ENCODE assay signal across 11 mouse cellular contexts in genomic region chr8:46236441-46237223, GRCm38 (mm10). TPM values are rescaled to one million over a fixed set of nuclear protein-coding genes. Genes with fewer than 3 reads are reported as not detected.
DNase-seq lines count a peak whose midpoint lies in the region; ATAC-seq lines count a peak whose summit lies in the region.
"Had no signal": no experiment of that assay in that cellular context is flagged by ENCODE, and none has a peak within 500 bp of the region (broad histone marks: within the 10 kb centered on the region; RNA-seq: fewer than 3 reads in every experiment).

No protein-coding gene starts in this region.

- DNase-seq in cerebellum, adult 9-10 months, result peak; percentile 21
- no peak for DNase-seq in cerebellum, postnatal 25 days
- no peak for DNase-seq in lung, postnatal 4 days
- DNase-seq in gastrocnemius, postnatal 14 days, result peak; percentile 26
- DNase-seq in right cerebral cortex, postnatal 10 days (ENCODE audit: low spot score in 2 of 2), result no peak

- WGBS in lung, embryonic 16.5 days, result 47% methylated on average over 7 of the region's 7 CpGs
- 65% methylated on average over 7 of the region's 7 CpGs for WGBS in kidney, embryonic 15.5 days

- H3K27ac ChIP-seq in lung, embryonic 16.5 days (ENCODE audit: low read length), result no peak overlapping the region
- no peak overlapping the region for H3K27ac ChIP-seq in kidney, embryonic 15.5 days
- H3K27ac ChIP-seq: limb, embryonic 13.5 days; neural tube, embryonic 12.5 days had no signal

- no peaks in the 10 kb centered on the region for H3K36me3 ChIP-seq in lung, embryonic 16.5 days (ENCODE audit: control insufficient read depth, insufficient read depth, low read length)
- no peaks in the 10 kb centered on the region for H3K36me3 ChIP-seq in kidney, embryonic 15.5 days
- H3K36me3 ChIP-seq: limb, embryonic 13.5 days; neural tube, embryonic 12.5 days had no signal

- H3K9me3 ChIP-seq in lung, embryonic 16.5 days (ENCODE audit: control insufficient read depth, low read length), result no peaks in the 10 kb centered on the region
- no peaks in the 10 kb centered on the region for H3K9me3 ChIP-seq in kidney, embryonic 15.5 days (replicated peaks)
- H3K9me3 ChIP-seq: limb, embryonic 13.5 days; neural tube, embryonic 12.5 days had no signal

- no peak overlapping the region for H3K4me3 ChIP-seq in lung, embryonic 16.5 days (ENCODE audit: low read length)
- no peak overlapping the region for H3K4me3 ChIP-seq in kidney, embryonic 15.5 days (replicated peaks)
- H3K4me3 ChIP-seq: limb, embryonic 13.5 days; neural tube, embryonic 12.5 days had no signal

- H3K4me2 ChIP-seq in lung, embryonic 16.5 days (ENCODE audit: low read depth, low read length), result no peak overlapping the region
- no peak overlapping the region for H3K4me2 ChIP-seq in kidney, embryonic 15.5 days
- H3K4me2 ChIP-seq: limb, embryonic 13.5 days; neural tube, embryonic 12.5 days had no signal

- H3K27me3 ChIP-seq in lung, embryonic 16.5 days (ENCODE audit: control insufficient read depth, insufficient read depth, low read depth, low read length), result no peaks in the 10 kb centered on the region; the same call in 1 of the 2 replicates
- peaks cover 28% of the 10 kb centered on the region for H3K27me3 ChIP-seq in kidney, embryonic 15.5 days
- H3K27me3 ChIP-seq: neural tube, embryonic 12.5 days had no signal

- intact Hi-C loops in gastrocnemius, postnatal 14 days (cut with DNase I; ENCODE audit: low total_unique reads), result no loop called here

- ATAC-seq in lung, embryonic 16.5 days (ENCODE audit: low read depth), result 0 out of 2 replicates have a peak, but pooled peaks have one; percentile 26
- ATAC-seq in megakaryocyte-erythroid progenitor cell, adult 5-6 weeks (replicated peaks; ENCODE audit: low FRiP score, low TSS enrichment, poor library complexity, severe bottlenecking), result 0 out of 2 replicates have a peak, but pooled peaks have one; percentile 40
- ATAC-seq in kidney, embryonic 15.5 days (replicated peaks; ENCODE audit: low FRiP score), result no peak

- H3K4me1 ChIP-seq in lung, embryonic 16.5 days (replicated peaks; ENCODE audit: control insufficient read depth, insufficient read depth, low read length), result peaks cover 3% of the 10 kb centered on the region; the same call in 1 of the 2 replicates
- H3K4me1 ChIP-seq in kidney, embryonic 15.5 days, result no peaks in the 10 kb centered on the region
- H3K4me1 ChIP-seq: limb, embryonic 13.5 days; neural tube, embryonic 12.5 days had no signal

- H3K9ac ChIP-seq in lung, embryonic 16.5 days (ENCODE audit: low read length), result no peak overlapping the region
- H3K9ac ChIP-seq in kidney, embryonic 15.5 days, result no peak overlapping the region
- H3K9ac ChIP-seq: limb, embryonic 13.5 days; neural tube, embryonic 12.5 days had no signal

RNA-seq across cellular contexts. Expression of gene Slc25a4, which starts 25.5 kb away (rescaled TPM):
- 421 and 425 TPM in 2 replicates for polyA plus RNA-seq in lung, embryonic 16.5 days (2015; fragmentation: Nextera tagmentation; extraction: Ambion mirVana)
- 1,000 to 10,000 TPM; 2,687 to 3,049 TPM for total RNA-seq in gastrocnemius, postnatal 14 days (2021)
- 51.8 and 73.7 TPM in 2 replicates for total RNA-seq in megakaryocyte-erythroid progenitor cell, adult 5-6 weeks (2014; fragmentation: Nextera tagmentation)
- total RNA-seq in megakaryocyte-erythroid progenitor cell, adult 5-6 weeks (2017), result 122 and 140 TPM in 2 replicates
- 561 and 585 TPM in 2 replicates for polyA plus RNA-seq in kidney, embryonic 15.5 days (2015; fragmentation: Nextera tagmentation; extraction: Ambion mirVana)

RNA-seq across cellular contexts. Expression of gene Helt, which starts 57.8 kb away (rescaled TPM):
- not detected in 2 replicates for polyA plus RNA-seq in lung, embryonic 16.5 days (2015; fragmentation: Nextera tagmentation; extraction: Ambion mirVana)
- total RNA-seq in gastrocnemius, postnatal 14 days (2021), result under 1 TPM; 0.72 to 0.93 TPM
- not detected in 2 replicates for total RNA-seq in megakaryocyte-erythroid progenitor cell, adult 5-6 weeks (2014; fragmentation: Nextera tagmentation)
- total RNA-seq in megakaryocyte-erythroid progenitor cell, adult 5-6 weeks (2017), result not detected in 2 replicates
- polyA plus RNA-seq in kidney, embryonic 15.5 days (2015; fragmentation: Nextera tagmentation; extraction: Ambion mirVana), result not detected in 2 replicates
- polyA plus RNA-seq: intestine, embryonic 14.5 days; limb, embryonic 13.5 days had no signal

Comparison
In these comparisons a context has a peak if more than half of its experiments do, and no peak if none do; other contexts are left out.
1. DNase-seq: peak in cerebellum, adult 9-10 months (single experiment) and gastrocnemius, postnatal 14 days (single experiment); none in cerebellum, postnatal 25 days (0 of 2), lung, postnatal 4 days (0 of 2) and right cerebral cortex, postnatal 10 days (0 of 2).
2. RNA of gene Slc25a4, which starts 25.5 kb away (total RNA-seq): 2,687 to 3,049 TPM in gastrocnemius, postnatal 14 days; 51.8 to 140 TPM in megakaryocyte-erythroid progenitor cell, adult 5-6 weeks; every median in the first group is over 10 times any median in the second.